Mouse (Mus musculus) lung, adult 2 months (tissue): ENCODE measurements around the gene Tbc1d30. TPM values are rescaled to one million over a fixed set of nuclear protein-coding genes. Genes with fewer than 3 reads are reported as not detected.
A peak's percentile ranks its signal among the peaks of the same experiment; 100 is the strongest.

ENCODE experiments used
- DNase-seq: peaks from one replicate; pipeline ENCODE4 v3.0.0; 2022
- H3K4me1 ChIP-seq: fragments of 200-500 bp; 2 replicates; pipeline ENCODE4 v1.6.1; 2011; ENCODE audit warnings: low read length; ENCODE audit not compliant: control insufficient read depth, insufficient read depth
- H3K4me3 ChIP-seq: fragments of 200-500 bp; replicated peaks from 2 replicates; pipeline ENCODE3; 2011; ENCODE audit warnings: low read depth, mild to moderate bottlenecking, control low read depth, low read length; ENCODE audit errors: extremely low read depth
- CTCF ChIP-seq: fragments of 200-500 bp; IDR thresholded peaks from 2 replicates; pipeline ENCODE4 v1.5.1; 2011; ENCODE audit warnings: mild to moderate bottlenecking, low read length, control low read depth; ENCODE audit not compliant: insufficient read depth
- POLR2A ChIP-seq: fragments of 200-500 bp; IDR thresholded peaks from 2 replicates; pipeline ENCODE4 v1.6.1; 2011; ENCODE audit warnings: low read depth, mild to moderate bottlenecking, control low read depth, low read length, borderline replicate concordance; ENCODE audit errors: extremely low read depth
- WGBS: fragments of 180-500 bp; shearing (Covaris S2); methylation state at CpG from one replicate; pipeline ENCODE4 v1.1.7; 2018; 5-methylcytosine and 5-hydroxymethylcytosine counted together
- polyA plus RNA-seq: library from polyadenylated mRNA; depleted of rRNA; stranded (reverse); fragments of >200 nt; gene quantifications from 2 replicates; pipeline ENCODE4 v1.2.3, GENCODE M21; 2012

Tbc1d30 gene
- polyA plus RNA-seq, 1 experiment = 14.1 TPM

GRCm38 (mm10) chr10:121303559-121303958, 47.5 kb downstream of the Tbc1d30 start:
- Histone ChIP-seq H3K4me1 (peaks cover 5% of the 10 kb centered on the region; the same call in 1 of the 2 replicates), H3K4me3 (no peak overlapping the region)
- no peak for TF ChIP-seq CTCF
- no peak for TF ChIP-seq POLR2A
- no peak for DNase-seq
- WGBS = 80% methylated on average over 3 of the region's 3 CpGs

- 83% methylated on average over 14 of the region's 14 CpGs for WGBS
- H3K4me3 ChIP-seq = no peak overlapping the region
- TF ChIP-seq POLR2A = no peak
- TF ChIP-seq CTCF = no peak
- H3K4me1 ChIP-seq = no peaks in the 10 kb centered on the region; the same call in 1 of the 2 replicates
- no peak for DNase-seq
Observed at GRCm38 (mm10) chr10:121301868-121302267, 49.2 kb downstream of the Tbc1d30 start.

GRCm38 (mm10) chr10:121300659-121301058, 50.4 kb downstream of the Tbc1d30 start:
- WGBS = 79% methylated on average over 7 of the region's 7 CpGs
- TF ChIP-seq POLR2A (no peak), CTCF (no peak)

GRCm38 (mm10) chr10:121297054-121297701, 53.9 kb downstream of the Tbc1d30 start:
- Histone ChIP-seq H3K4me1 (no peaks in the 10 kb centered on the region; the same call in 1 of the 2 replicates), H3K4me3 (no peak overlapping the region)
- no peak for TF ChIP-seq CTCF
- TF ChIP-seq POLR2A = no peak
- 25% methylated on average over 25 of the region's 25 CpGs for WGBS
- DNase-seq = peak; percentile 67

More at GRCm38 (mm10) chr10:121300659-121301058, 50.4 kb downstream of the Tbc1d30 start:
- no peak for DNase-seq
- no peak overlapping the region for H3K4me3 ChIP-seq
- no peaks in the 10 kb centered on the region; the same call in 1 of the 2 replicates for H3K4me1 ChIP-seq

GRCm38 (mm10) chr10:121294471-121294870, 56.6 kb downstream of the Tbc1d30 start:
- Histone ChIP-seq H3K4me1 (no peaks in the 10 kb centered on the region; the same call in 1 of the 2 replicates), H3K4me3 (no peak overlapping the region)
- TF ChIP-seq CTCF (no peak), POLR2A (no peak)
- 75% methylated on average over 16 of the region's 16 CpGs for WGBS
- DNase-seq = no peak

GRCm38 (mm10) chr10:121293829-121294228, 57.2 kb downstream of the Tbc1d30 start:
- TF ChIP-seq CTCF (no peak), POLR2A (no peak)
- 59% methylated on average over 8 of the region's 8 CpGs for WGBS
- DNase-seq = no peak
- H3K4me1 ChIP-seq = no peaks in the 10 kb centered on the region; the same call in 1 of the 2 replicates
- H3K4me3 ChIP-seq = no peak overlapping the region

- WGBS = 75% methylated on average over 10 of the region's 10 CpGs
- DNase-seq = no peak
- TF ChIP-seq POLR2A = no peak
- TF ChIP-seq CTCF = no peak
- no peak overlapping the region for H3K4me3 ChIP-seq
- H3K4me1 ChIP-seq = no peaks in the 10 kb centered on the region
Observed at GRCm38 (mm10) chr10:121291272-121291917, 59.7 kb downstream of the Tbc1d30 start.

GRCm38 (mm10) chr10:121290682-121291078, 60.4 kb downstream of the Tbc1d30 start:
- Histone ChIP-seq H3K4me1 (no peaks in the 10 kb centered on the region), H3K4me3 (no peak overlapping the region)
- no peak for TF ChIP-seq POLR2A
- no peak for TF ChIP-seq CTCF
- DNase-seq = no peak
- 76% methylated on average over 20 of the region's 20 CpGs for WGBS

GRCm38 (mm10) chr10:121289970-121290681, 61.0 kb downstream of the Tbc1d30 start:
- 44% methylated on average over 4 of the region's 4 CpGs for WGBS
- TF ChIP-seq CTCF (peak; percentile 23; the same call in 1 of the 2 replicates), POLR2A (no peak)

GRCm38 (mm10) chr10:121282926-121283325, 68.2 kb downstream of the Tbc1d30 start:
- Histone ChIP-seq H3K4me3 (no peak overlapping the region), H3K4me1 (no peaks in the 10 kb centered on the region)
- WGBS = 90% methylated on average over 6 of the region's 6 CpGs
- TF ChIP-seq CTCF (no peak), POLR2A (no peak)
- DNase-seq = no peak

More at GRCm38 (mm10) chr10:121289970-121290681, 61.0 kb downstream of the Tbc1d30 start:
- no peak for DNase-seq
- Histone ChIP-seq H3K4me3 (no peak overlapping the region), H3K4me1 (no peaks in the 10 kb centered on the region)
